Mouse (Mus musculus) liver, embryonic 14.5 days (tissue): ENCODE measurements around the gene Per1. TPM values are rescaled to one million over a fixed set of nuclear protein-coding genes. Genes with fewer than 3 reads are reported as not detected.

Source experiments
- ATAC-seq: fragments of 200-750 bp; cut with Nextera tagmentation; 2 replicates; pipeline ENCODE4 v1.8.0; 2017; ENCODE audit warnings: moderate number of reproducible peaks, mild to moderate bottlenecking, moderate library complexity; ENCODE audit not compliant: insufficient read depth
- DNase-seq, 3 experiments: peaks; one replicate each; pipeline ENCODE4 v3.0.0-alpha.2; 2012 to 2013; ENCODE audit warnings: low read depth in 3 of 3, low spot score in 3 of 3
- H3K27ac ChIP-seq: fragments of 300-500 bp; sonication (generic); 2 replicates; pipeline ENCODE4 v1.5.1; 2014; ENCODE audit warnings: moderate library complexity, mild to moderate bottlenecking, control low read depth, inconsistent platforms
- H3K27me3 ChIP-seq: fragments of 300-500 bp; sonication (generic); 2 replicates; pipeline ENCODE4 v1.6.1; 2014; ENCODE audit warnings: mild to moderate bottlenecking, low read length, moderate library complexity; ENCODE audit not compliant: control insufficient read depth, insufficient read depth
- H3K36me3 ChIP-seq: fragments of 300-500 bp; sonication (generic); replicated peaks from 2 replicates; pipeline ENCODE4 v1.6.1; 2014; ENCODE audit warnings: low read depth; ENCODE audit not compliant: control insufficient read depth, insufficient read depth
- H3K4me1 ChIP-seq, 2 experiments: fragments of 200-500 bp in 1 of 2; fragments of 300-500 bp in 1 of 2; sonication (generic) in 1 of 2; replicated peaks; 2 replicates each; pipeline ENCODE4 v1.6.1; 2012 to 2014; ENCODE audit warnings: antibody characterized with exemption in 1 of 2, inconsistent platforms in 1 of 2, low read length in 1 of 2; ENCODE audit not compliant: control insufficient read depth in 2 of 2, insufficient read depth in 2 of 2
- H3K4me2 ChIP-seq: fragments of 300-500 bp; sonication (generic); 2 replicates; pipeline ENCODE4 v1.6.1; 2014; ENCODE audit warnings: low read depth, mild to moderate bottlenecking, control low read depth, moderate library complexity
- H3K4me3 ChIP-seq, 2 experiments: fragments of 200-500 bp in 1 of 2; fragments of 300-500 bp in 1 of 2; sonication (generic) in 1 of 2; 2 replicates each; pipeline ENCODE4 v1.5.1; 2012 to 2014; ENCODE audit warnings: low read depth in 2 of 2, low read length in 2 of 2, mild to moderate bottlenecking in 2 of 2, control low read depth in 1 of 2, inconsistent platforms in 1 of 2, moderate library complexity in 1 of 2; ENCODE audit not compliant: insufficient read depth in 1 of 2
- H3K9ac ChIP-seq: fragments of 300-500 bp; sonication (generic); replicated peaks from 2 replicates; pipeline ENCODE4 v1.6.1; 2014; ENCODE audit warnings: mild to moderate bottlenecking, control low read depth, moderate library complexity
- H3K9me3 ChIP-seq: fragments of 300-500 bp; sonication (generic); 2 replicates; pipeline ENCODE4 v1.6.1; 2016; ENCODE audit warnings: low read length, mixed read lengths; ENCODE audit not compliant: control insufficient read depth
- CTCF ChIP-seq: IDR thresholded peaks from 2 replicates; pipeline ENCODE4 v1.5.1; 2016; ENCODE audit warnings: antibody characterized with exemption, low read depth, control low read depth
- EP300 ChIP-seq: IDR thresholded peaks from 2 replicates; pipeline ENCODE4 v1.6.1; 2016; ENCODE audit warnings: antibody characterized with exemption, low read depth
- WGBS: fragments of 180-500 bp; shearing (Covaris S2); extraction: QIAGEN DNeasy Blood & Tissue Kit; methylation state at CpG from one replicate; pipeline ENCODE4 v1.1.7; 2014; ENCODE audit not compliant: insufficient replicate concordance; 5-methylcytosine and 5-hydroxymethylcytosine counted together
- polyA plus RNA-seq, 2 experiments: library from polyadenylated mRNA; depleted of rRNA in 1 of 2; stranded (reverse) in 1 of 2; unstranded in 1 of 2; fragments of >200 nt; fragmentation: Nextera tagmentation in 1 of 2; extraction: Ambion mirVana in 1 of 2; gene quantifications; 2 replicates each; pipeline versions ENCODE4 v1.2.1 to v1.2.3; 2012 to 2014

Gene Per1
- polyA plus RNA-seq, 2 experiments = 1.9 to 4.2 TPM

- Histone ChIP-seq H3K27me3 (no peaks in the 10 kb centered on the region), H3K4me2 (peak overlapping the region; percentile 90), H3K9me3 (no peaks in the 10 kb centered on the region), H3K4me1 (peaks cover 9 to 15% of the 10 kb centered on the region in 2 experiments; a peak in 3 of 4 replicates), H3K4me3 (peak overlapping the region in 1 of 2 experiments; percentile 15; a peak in 2 of 4 replicates), H3K27ac (no peak overlapping the region), H3K36me3 (peaks cover 48% of the 10 kb centered on the region), H3K9ac (no peak overlapping the region)
- DNase-seq (no peak), ATAC-seq (no peak)
- TF ChIP-seq EP300 (no peak), CTCF (no peak)
- 92% methylated on average over 14 of the region's 14 CpGs for WGBS
Measured at GRCm38 (mm10) chr11:69048151-69048550, 46.9 kb upstream of the Per1 start.

GRCm38 (mm10) chr11:69050748-69051147, 44.3 kb upstream of the Per1 start:
- H3K9me3 ChIP-seq = no peaks in the 10 kb centered on the region
- ATAC-seq (no peak), DNase-seq (no peak)
- H3K9ac ChIP-seq = no peak overlapping the region
- 85% methylated on average over 8 of the region's 8 CpGs for WGBS
- TF ChIP-seq EP300 = no peak
- no peak for TF ChIP-seq CTCF
- H3K27me3 ChIP-seq = no peaks in the 10 kb centered on the region
- no peak overlapping the region for H3K27ac ChIP-seq
- no peak overlapping the region for H3K4me3 ChIP-seq
- peaks cover 6 to 10% of the 10 kb centered on the region in 2 experiments; a peak in 3 of 4 replicates for H3K4me1 ChIP-seq
- peaks cover 48% of the 10 kb centered on the region for H3K36me3 ChIP-seq
- no peak overlapping the region for H3K4me2 ChIP-seq

DNA sequence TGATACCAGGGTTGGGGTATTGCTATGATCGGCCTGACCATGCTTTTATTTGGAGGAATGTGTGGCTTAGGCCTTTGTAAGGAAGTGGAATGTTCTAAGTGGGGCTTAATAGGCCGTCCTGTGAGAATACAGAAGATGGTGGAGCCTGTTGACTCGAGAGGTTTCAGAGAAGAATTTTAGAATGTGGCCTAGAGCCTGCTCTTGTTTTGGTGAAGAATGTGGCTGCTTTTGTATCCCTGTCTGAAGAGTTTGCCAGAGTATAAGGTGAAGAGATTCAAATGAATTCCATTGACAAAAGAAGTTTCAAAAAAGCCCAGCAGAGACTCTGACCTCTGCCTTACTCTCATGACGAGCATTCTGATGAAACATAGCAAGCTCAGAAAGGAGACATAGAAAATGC, 43.2 kb upstream of the Per1 start:
- peaks cover 6 to 8% of the 10 kb centered on the region in 2 experiments; a peak in 3 of 4 replicates for H3K4me1 ChIP-seq
- no peak overlapping the region for H3K27ac ChIP-seq
- H3K4me2 ChIP-seq = no peak overlapping the region
- no peak overlapping the region for H3K4me3 ChIP-seq
- ATAC-seq (no peak), DNase-seq (no peak)
- H3K36me3 ChIP-seq = peaks cover 48% of the 10 kb centered on the region
- no peak for TF ChIP-seq EP300
- TF ChIP-seq CTCF = no peak
- 82% methylated on average over 4 of the region's 4 CpGs for WGBS
- H3K27me3 ChIP-seq = no peaks in the 10 kb centered on the region
- H3K9ac ChIP-seq = no peak overlapping the region
- no peaks in the 10 kb centered on the region for H3K9me3 ChIP-seq

- Histone ChIP-seq H3K27ac (no peak overlapping the region), H3K4me3 (no peak overlapping the region), H3K27me3 (no peaks in the 10 kb centered on the region), H3K9me3 (no peaks in the 10 kb centered on the region), H3K4me1 (peaks cover 0 to 3% of the 10 kb centered on the region in 2 experiments; a peak in 3 of 4 replicates), H3K36me3 (peaks cover 42% of the 10 kb centered on the region), H3K9ac (no peak overlapping the region), H3K4me2 (no peak overlapping the region)
- ATAC-seq (no peak), DNase-seq (no peak)
- TF ChIP-seq EP300 (no peak), CTCF (no peak)
- 84% methylated on average over 2 of the region's 2 CpGs for WGBS
Measured at GRCm38 (mm10) chr11:69052824-69053421, 42.1 kb upstream of the Per1 start.

GRCm38 (mm10) chr11:69053848-69054247, 41.2 kb upstream of the Per1 start:
- Histone ChIP-seq H3K4me2 (no peak overlapping the region), H3K27ac (no peak overlapping the region), H3K4me1 (peaks cover 5 to 7% of the 10 kb centered on the region in 2 experiments), H3K27me3 (no peaks in the 10 kb centered on the region), H3K36me3 (peaks cover 33% of the 10 kb centered on the region), H3K4me3 (no peak overlapping the region), H3K9ac (no peak overlapping the region), H3K9me3 (no peaks in the 10 kb centered on the region)
- ATAC-seq (no peak), DNase-seq (no peak)
- no peak for TF ChIP-seq EP300
- TF ChIP-seq CTCF = no peak
- 59% methylated on average over 3 of the region's 3 CpGs for WGBS
